Mouse (Mus musculus): Measurements from ENCODE around the gene Med19. TPM values are rescaled to one million over a fixed set of nuclear protein-coding genes. Genes with fewer than 3 reads are reported as not detected.
"Not testable (repeated sequence)": the region's sequence is repeated elsewhere in the genome, so short reads cannot be mapped to it uniquely, and the experiment has no call there.

The Med19 gene
- total RNA-seq, 2 experiments from 2014 or later = 31.4 to 33.8 TPM

DNA sequence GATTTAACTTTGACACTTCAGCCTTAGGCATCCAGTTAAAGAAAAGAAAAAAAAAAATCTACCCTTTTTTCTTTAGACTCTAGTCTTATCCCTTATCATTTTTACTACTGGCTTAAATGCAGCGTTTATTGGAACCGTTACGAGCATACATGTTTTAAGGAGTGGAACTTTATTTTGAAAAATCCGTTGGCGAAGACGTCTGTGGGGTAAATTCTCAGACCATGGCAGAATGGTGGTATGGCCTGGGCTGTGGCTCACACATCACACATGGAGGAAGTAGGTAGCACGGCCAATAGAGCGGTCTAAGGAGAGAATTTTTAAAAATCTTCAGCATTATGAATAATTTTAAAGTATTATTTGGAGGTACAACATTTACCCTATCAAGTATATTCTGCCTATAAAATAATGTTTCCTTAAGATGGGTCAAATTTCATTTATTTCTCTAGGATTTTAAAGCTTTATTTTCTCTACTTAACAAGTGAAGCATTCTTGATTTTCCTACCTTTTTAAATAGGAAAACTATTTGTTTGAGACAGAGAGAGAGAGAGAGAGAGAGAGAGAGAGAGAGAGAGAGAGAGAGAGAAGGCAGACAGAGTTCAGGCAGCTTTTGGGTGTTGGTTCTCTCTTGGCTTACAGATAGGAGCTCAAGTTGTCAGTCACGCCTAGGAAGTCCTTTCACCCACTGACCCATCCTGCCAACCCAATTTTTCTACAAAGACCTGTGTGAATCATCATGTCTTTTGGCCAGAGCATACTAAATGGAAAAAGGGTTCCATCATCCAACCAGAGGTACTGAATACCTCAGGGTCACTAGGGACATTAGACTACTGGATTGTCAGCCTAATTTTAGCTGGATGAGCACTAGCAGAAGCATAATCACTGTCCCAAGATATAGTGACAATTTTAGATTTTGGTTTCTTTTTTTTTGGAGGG, 38.5 kb downstream of the Med19 start:
- DNase-seq (ENCODE audit: low spot score in 2 of 2) = no peak

- DNase-seq (ENCODE audit: low spot score in 2 of 2) = no peak
These were observed 39.2 kb downstream of the Med19 start for GRCm38 (mm10) chr2:84717357-84717756.

DNA sequence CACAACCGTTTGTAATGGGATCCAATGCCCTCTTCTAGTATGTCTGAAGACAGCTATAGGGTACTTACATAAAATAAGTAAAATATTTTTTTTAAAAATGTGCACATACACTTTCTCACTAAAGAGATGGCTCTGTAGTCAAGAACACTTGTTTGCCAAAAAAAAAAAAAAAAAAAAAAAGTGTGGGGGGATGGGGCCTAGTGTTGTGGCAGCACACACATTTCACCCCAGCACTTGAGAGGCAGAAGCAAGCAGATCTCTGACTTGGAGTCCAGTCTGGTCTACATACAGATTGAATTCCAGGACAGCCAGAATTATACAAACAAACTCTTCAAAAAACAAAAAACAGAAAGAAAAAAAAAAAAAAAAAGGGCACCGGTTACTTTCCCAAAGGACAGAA, 42.5 kb downstream of the Med19 start:
- DNase-seq (ENCODE audit: low spot score in 2 of 2) = no peak

- no peak for DNase-seq (ENCODE audit: low spot score in 2 of 2)
These were observed 43.0 kb downstream of the Med19 start for GRCm38 (mm10) chr2:84721182-84721581.

DNA sequence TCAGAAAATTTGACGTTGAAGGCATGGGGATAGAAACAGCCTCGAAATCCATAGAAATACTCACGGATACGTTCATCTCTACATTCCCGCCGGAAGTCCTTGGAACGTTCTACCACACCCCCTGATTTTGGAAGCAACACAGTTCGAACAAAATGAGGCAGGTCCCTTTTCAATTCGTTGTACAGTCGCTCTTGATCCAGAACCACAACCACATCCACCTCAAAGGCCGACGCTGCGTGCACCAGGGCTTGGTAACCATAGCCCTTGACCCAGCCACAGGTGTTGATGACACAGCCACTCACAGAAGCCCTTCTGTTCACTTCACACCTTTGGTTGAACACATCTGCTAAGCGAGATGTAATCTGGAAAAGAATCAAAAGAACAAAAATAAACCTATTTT, 45.7 kb downstream of the Med19 start:
- no peak for DNase-seq (ENCODE audit: low spot score in 2 of 2)

- DNase-seq (ENCODE audit: low spot score in 2 of 2) = no peak
These were observed 47.6 kb downstream of the Med19 start for GRCm38 (mm10) chr2:84725770-84726169.

DNA sequence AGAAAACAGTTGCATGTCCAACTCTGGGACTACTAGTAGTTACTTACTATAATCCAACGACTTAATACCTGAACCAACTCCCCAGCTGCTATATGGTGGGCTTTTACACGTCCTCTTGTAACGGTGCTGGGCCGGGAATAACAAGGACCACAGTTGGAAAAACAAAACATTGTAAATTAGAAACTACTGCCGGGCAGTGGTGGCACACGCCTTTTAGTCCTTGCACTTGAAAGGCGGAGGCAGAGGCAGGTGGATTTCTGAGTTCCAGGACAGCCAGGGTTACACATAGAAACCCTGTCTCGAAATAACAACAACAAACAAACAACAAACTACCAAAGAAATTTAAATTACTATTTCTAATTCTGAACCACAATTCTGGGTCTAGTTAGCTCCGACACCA, 48.5 kb downstream of the Med19 start:
- DNase-seq (ENCODE audit: low spot score in 2 of 2) = no peak

GRCm38 (mm10) chr2:84727172-84727858, 49.1 kb downstream of the Med19 start, which contains the start of gene Clp1:
Gene Clp1, minus strand, starts transcription at chr2:84727350.
- DNase-seq (ENCODE audit: low spot score in 2 of 2) = peak; percentile 97 to 98

GRCm38 (mm10) chr2:84728191-84728590, 50.0 kb downstream of the Med19 start:
- DNase-seq (ENCODE audit: low spot score in 2 of 2) = not testable (repeated sequence)

DNA sequence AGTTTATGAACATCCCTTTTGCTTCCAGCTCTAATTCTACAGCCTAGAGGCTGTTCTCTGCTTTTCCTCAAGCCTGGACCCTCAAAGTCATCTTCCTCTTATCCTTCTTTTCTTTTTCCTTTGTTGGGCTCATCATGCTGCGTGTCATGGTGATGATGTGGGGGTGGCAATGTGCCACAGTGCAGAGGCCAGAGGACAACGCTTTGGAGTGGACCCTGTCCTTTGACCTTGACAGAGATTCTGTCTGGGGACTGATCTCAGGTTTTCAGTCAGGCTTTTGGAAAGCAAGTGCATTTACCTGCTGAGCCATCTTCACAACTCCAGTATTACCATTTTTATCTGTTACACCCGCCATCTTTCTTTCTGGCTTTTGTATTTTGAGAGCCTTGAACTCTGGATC, 53.0 kb downstream of the Med19 start:
- no peak for DNase-seq (ENCODE audit: low spot score in 2 of 2)

DNA sequence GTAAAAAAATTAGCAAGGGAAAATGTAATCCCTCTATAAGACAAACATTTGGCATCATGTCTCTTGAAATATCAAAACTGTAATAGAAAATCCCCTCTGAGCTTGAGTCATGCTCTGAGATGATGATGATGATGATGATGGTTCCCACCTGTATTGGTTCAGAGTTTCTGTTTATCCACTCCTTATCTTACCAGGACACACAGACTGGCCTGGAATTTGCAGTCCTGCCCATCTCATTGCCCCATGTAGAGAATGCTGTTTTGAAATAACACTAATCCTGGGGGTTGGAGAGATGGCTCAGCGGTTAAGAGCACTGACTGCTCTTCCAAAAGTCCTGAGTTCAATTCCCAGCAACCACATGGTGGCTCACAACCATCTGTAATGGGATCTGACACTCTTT, 54.2 kb downstream of the Med19 start:
- no peak for DNase-seq (ENCODE audit: low spot score in 2 of 2)

DNA sequence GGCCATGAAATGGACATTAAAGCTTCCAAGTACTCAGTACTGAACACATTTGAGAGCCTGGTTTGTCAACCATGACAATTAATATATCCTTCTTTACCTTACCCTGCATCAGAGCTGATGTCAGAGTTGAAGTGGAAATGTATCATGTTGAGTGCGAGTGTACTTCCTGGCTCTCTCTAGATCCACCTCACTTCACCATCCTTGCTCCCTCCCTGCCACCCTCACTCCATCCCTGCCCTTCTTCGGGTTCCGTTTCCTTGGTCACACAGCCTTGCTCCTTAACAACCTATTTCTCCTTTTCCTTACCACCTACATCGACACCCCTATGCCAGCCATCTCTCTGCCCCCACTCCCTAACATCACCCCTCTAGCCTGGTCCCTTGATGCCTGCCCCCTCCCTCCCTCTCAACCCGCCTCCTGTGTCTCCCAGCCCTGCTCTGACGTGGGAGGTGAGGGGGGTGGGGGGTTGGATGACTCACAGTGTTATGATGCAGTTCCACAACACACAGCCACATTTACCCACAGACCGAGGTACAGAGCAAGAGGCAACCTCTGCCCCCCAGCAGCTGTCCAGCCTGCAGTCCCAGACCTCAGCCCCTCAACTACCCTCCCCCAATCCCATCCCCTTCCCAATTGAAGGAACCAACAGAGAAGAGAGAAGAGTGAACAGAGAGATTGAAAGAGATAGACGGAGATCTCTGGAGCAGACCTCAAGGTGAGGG, 55.5 kb downstream of the Med19 start, which contains the start of gene Ypel4:
Ypel4 (plus strand) TSS at position 480 of the 722 bp plus-strand sequence.
- peak; percentile 57 to 78 for DNase-seq (ENCODE audit: low spot score in 2 of 2)

- peak in 1 of 2 experiments; percentile 39 for DNase-seq (ENCODE audit: low spot score in 2 of 2)
These were observed 56.2 kb downstream of the Med19 start for GRCm38 (mm10) chr2:84734351-84734864.

DNA sequence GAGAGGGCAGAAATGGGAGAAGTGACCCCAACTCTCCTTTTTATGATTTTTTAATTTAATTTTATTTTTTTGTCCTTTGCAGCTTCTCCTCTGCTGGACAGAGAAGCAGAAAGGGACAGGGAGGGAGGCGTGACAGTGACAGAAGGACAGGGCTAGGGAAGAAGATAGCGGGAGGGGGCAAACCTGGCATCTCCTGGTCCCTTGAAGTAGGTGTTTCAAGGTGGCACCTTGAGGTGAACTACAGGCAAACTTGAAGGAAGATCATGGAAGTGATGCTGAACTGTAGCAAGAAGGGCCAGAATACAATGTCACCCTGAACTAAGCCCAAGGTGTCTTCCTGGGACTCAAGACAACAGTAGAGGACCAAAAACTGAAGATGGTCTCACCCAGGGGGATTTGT, 56.7 kb downstream of the Med19 start:
- DNase-seq (ENCODE audit: low spot score in 2 of 2) = no peak

GRCm38 (mm10) chr2:84735346-84735920, 57.2 kb downstream of the Med19 start:
- DNase-seq (ENCODE audit: low spot score in 2 of 2) = no peak

- no peak for DNase-seq (ENCODE audit: low spot score in 2 of 2)
These were observed 58.3 kb downstream of the Med19 start for GRCm38 (mm10) chr2:84736312-84737161.

GRCm38 (mm10) chr2:84737451-84737925, 59.3 kb downstream of the Med19 start:
- no peak for DNase-seq (ENCODE audit: low spot score in 2 of 2)
